Mouse (Mus musculus): ENCODE data around the gene Fgd3. TPM values are rescaled to one million over a fixed set of nuclear protein-coding genes. Genes with fewer than 3 reads are reported as not detected.

Fgd3 gene
- total RNA-seq, 2 experiments from 2014 or later, result 6.6 to 8.9 TPM

GRCm38 (mm10) chr13:49308861-49309403 is 11.2 kb downstream of the Fgd3 start:
- ATAC-seq (replicated peaks; ENCODE audit: poor library complexity, severe bottlenecking), result peak; percentile 65

GRCm38 (mm10) chr13:49308206-49308605 is 11.9 kb downstream of the Fgd3 start:
- no peak for ATAC-seq (replicated peaks; ENCODE audit: poor library complexity, severe bottlenecking)

GRCm38 (mm10) chr13:49307311-49307969 is 12.7 kb downstream of the Fgd3 start:
- peak; percentile 50 for ATAC-seq (replicated peaks; ENCODE audit: poor library complexity, severe bottlenecking)

GRCm38 (mm10) chr13:49306771-49307310 is 13.3 kb downstream of the Fgd3 start:
- peak; percentile 49 for ATAC-seq (replicated peaks; ENCODE audit: poor library complexity, severe bottlenecking)

GRCm38 (mm10) chr13:49300771-49301170 is 19.3 kb downstream of the Fgd3 start:
- ATAC-seq (replicated peaks; ENCODE audit: poor library complexity, severe bottlenecking), result no peak

GRCm38 (mm10) chr13:49298514-49299381 is 21.4 kb downstream of the Fgd3 start:
- ATAC-seq (replicated peaks; ENCODE audit: poor library complexity, severe bottlenecking), result peak; percentile 82

- no peak for ATAC-seq (replicated peaks; ENCODE audit: poor library complexity, severe bottlenecking)
These were observed 23.8 kb downstream of the Fgd3 start for GRCm38 (mm10) chr13:49296270-49296669.

GRCm38 (mm10) chr13:49294108-49294507 is 26.0 kb downstream of the Fgd3 start:
- 0 out of 2 replicates have a peak, but pooled peaks have one; percentile 14 for ATAC-seq (replicated peaks; ENCODE audit: poor library complexity, severe bottlenecking)

GRCm38 (mm10) chr13:49291949-49292348 is 28.2 kb downstream of the Fgd3 start:
- ATAC-seq (replicated peaks; ENCODE audit: poor library complexity, severe bottlenecking), result peak; percentile 90

- ATAC-seq (replicated peaks; ENCODE audit: poor library complexity, severe bottlenecking), result no peak
These were observed 28.7 kb downstream of the Fgd3 start for GRCm38 (mm10) chr13:49291398-49291797.

GRCm38 (mm10) chr13:49287224-49287623 is 32.9 kb downstream of the Fgd3 start:
- no peak for ATAC-seq (replicated peaks; ENCODE audit: poor library complexity, severe bottlenecking)

GRCm38 (mm10) chr13:49286750-49287149 is 33.4 kb downstream of the Fgd3 start:
- ATAC-seq (replicated peaks; ENCODE audit: poor library complexity, severe bottlenecking), result no peak

GRCm38 (mm10) chr13:49283686-49284085 is 36.4 kb downstream of the Fgd3 start:
- no peak for ATAC-seq (replicated peaks; ENCODE audit: poor library complexity, severe bottlenecking)

GRCm38 (mm10) chr13:49282168-49282567 is 37.9 kb downstream of the Fgd3 start:
- ATAC-seq (replicated peaks; ENCODE audit: poor library complexity, severe bottlenecking), result no peak

- peak; percentile 86 for ATAC-seq (replicated peaks; ENCODE audit: poor library complexity, severe bottlenecking)
These were observed 48.0 kb downstream of the Fgd3 start for GRCm38 (mm10) chr13:49271831-49272765.

- ATAC-seq (replicated peaks; ENCODE audit: poor library complexity, severe bottlenecking), result peak; percentile 9
These were observed 49.6 kb downstream of the Fgd3 start for GRCm38 (mm10) chr13:49270500-49270899.

GRCm38 (mm10) chr13:49267645-49268044 is 52.5 kb downstream of the Fgd3 start:
- ATAC-seq (replicated peaks; ENCODE audit: poor library complexity, severe bottlenecking), result peak; percentile 54

- peak; percentile 50 for ATAC-seq (replicated peaks; ENCODE audit: poor library complexity, severe bottlenecking)
These were observed 59.9 kb downstream of the Fgd3 start for GRCm38 (mm10) chr13:49260036-49260722.

GRCm38 (mm10) chr13:49257819-49258313 is 62.2 kb downstream of the Fgd3 start:
- ATAC-seq (replicated peaks; ENCODE audit: poor library complexity, severe bottlenecking), result no peak
